Mouse (Mus musculus) bone marrow, adult 2 months (tissue): ENCODE measurements around the gene Scube3.

Experiments used
- CTCF ChIP-seq: fragments of 200-500 bp; IDR thresholded peaks from 2 replicates; pipeline ENCODE4 v1.5.1; 2011; ENCODE audit warnings: low read length, control low read depth; ENCODE audit not compliant: control insufficient read depth, insufficient read depth
- POLR2A ChIP-seq: fragments of 200-500 bp; IDR thresholded peaks from 2 replicates; pipeline ENCODE4 v1.6.1; 2011; ENCODE audit warnings: low read depth, mild to moderate bottlenecking, control low read depth, low read length, borderline replicate concordance; ENCODE audit not compliant: control insufficient read depth

DNA sequence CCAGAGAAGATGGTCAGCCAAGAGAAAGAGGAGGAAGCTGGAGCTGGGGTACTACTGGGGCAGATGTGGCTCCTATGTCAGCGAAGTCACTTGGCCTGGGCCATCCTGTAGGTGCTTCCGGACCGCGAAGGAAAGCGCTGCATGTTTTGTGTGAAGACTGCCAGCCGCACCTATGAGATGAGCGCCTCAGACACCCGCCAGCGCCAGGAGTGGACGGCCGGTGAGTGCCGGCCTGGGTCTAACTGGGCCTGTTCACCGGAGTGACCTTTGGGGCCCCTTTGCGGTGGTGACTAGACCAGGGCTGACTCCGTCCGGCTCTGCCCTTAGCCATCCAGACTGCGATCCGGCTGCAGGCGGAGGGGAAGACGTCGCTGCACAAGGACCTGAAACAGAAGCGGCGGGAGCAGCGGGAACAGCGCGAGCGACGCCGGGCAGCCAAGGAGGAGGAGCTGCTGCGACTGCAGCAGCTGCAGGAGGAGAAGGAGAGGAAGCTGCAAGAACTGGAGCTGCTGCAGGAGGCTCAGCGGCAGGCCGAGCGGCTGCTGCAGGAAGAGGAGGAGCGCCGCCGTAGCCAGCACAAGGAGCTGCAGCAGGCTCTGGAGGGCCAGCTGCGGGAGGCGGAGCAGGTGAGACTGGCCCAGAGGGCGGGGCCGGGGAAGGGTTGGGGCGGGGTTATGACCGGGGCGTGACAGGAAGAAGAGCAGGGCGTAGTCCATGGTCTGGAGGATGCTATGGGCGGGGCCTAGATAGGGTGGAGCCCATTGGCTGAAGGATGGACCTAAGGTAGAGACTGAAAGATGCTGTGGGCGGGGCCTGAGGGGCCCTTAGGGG is 81.8 kb downstream of the Scube3 start:
- TF ChIP-seq POLR2A (peak; percentile 62; the same call in 1 of the 2 replicates), CTCF (no peak)
